Comparison of ENCODE assay signal across 17 mouse cellular contexts in the genomic region with DNA sequence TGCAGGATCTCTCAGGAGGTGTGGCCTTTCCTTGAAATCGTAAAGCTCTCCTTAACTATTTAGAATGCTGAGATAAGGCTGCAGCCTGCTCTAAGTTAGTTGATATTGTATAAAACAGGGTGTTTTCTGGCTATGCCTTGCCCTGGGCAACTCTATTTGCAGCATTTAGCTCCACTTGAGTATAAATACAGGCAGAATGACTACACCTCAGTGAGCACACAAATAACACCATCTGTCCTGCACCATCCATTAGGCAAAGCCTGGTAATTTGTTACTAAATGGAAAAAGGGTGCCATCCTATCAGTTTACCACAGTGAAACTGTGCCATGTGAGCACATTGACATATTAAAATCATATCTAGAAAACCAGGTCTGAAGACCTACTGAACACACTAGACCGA.
A peak's percentile ranks its signal among the peaks of the same experiment; 100 is the strongest.
DNase-seq lines count a peak whose midpoint lies in the region; ATAC-seq lines count a peak whose summit lies in the region.
"Had no signal": no experiment of that assay in that cellular context is flagged by ENCODE, and none has a peak within 500 bp of the region (broad histone marks: within the 10 kb centered on the region; RNA-seq: fewer than 3 reads in every experiment).

No protein-coding gene starts in this region.

- H3K27ac ChIP-seq in neural tube, embryonic 14.5 days (ENCODE audit: low read depth, low read length), result no peak overlapping the region
- no peak overlapping the region for H3K27ac ChIP-seq in neural tube, embryonic 15.5 days (replicated peaks)
- no peak overlapping the region for H3K27ac ChIP-seq in intestine, embryonic 16.5 days (ENCODE audit: low read length)
- H3K27ac ChIP-seq: forebrain, embryonic 13.5 days; heart, adult 2 months; hindbrain, embryonic 12.5 days; hindbrain, postnatal 0 days had no signal

- peak; percentile 72 for DNase-seq in cerebellum, adult 11-12 months
- DNase-seq in cerebellum, adult 9-10 months, result peak; percentile 90
- peak; percentile 31 to 60 for DNase-seq in cerebellum, postnatal 36 days
- DNase-seq in heart, adult 8-10 months (ENCODE audit: low spot score), result no peak
- no peak for DNase-seq in right cerebral cortex, adult 18-20 months
- DNase-seq: adrenal gland, postnatal 10 days; forebrain, postnatal 0 days; gastrocnemius, postnatal 14 days; heart, adult 2 months; kidney, adult 8-10 months had no signal

- H3K36me3 ChIP-seq in neural tube, embryonic 14.5 days (ENCODE audit: control insufficient read depth, insufficient read depth, low read length), result no peaks in the 10 kb centered on the region
- H3K36me3 ChIP-seq in neural tube, embryonic 15.5 days, result no peaks in the 10 kb centered on the region
- H3K36me3 ChIP-seq in intestine, embryonic 16.5 days (ENCODE audit: control insufficient read depth, insufficient read depth, low read length), result no peaks in the 10 kb centered on the region
- H3K36me3 ChIP-seq: heart, embryonic 12.5 days; hindbrain, embryonic 12.5 days had no signal

- 76% methylated on average over 2 of the region's 2 CpGs for WGBS in neural tube, embryonic 14.5 days
- WGBS in neural tube, embryonic 15.5 days, result 67% methylated on average over 2 of the region's 2 CpGs
- 58% methylated on average over 2 of the region's 2 CpGs for WGBS in intestine, embryonic 16.5 days

- no peaks in the 10 kb centered on the region for H3K4me1 ChIP-seq in neural tube, embryonic 14.5 days (ENCODE audit: control insufficient read depth, insufficient read depth, low read length)
- no peaks in the 10 kb centered on the region for H3K4me1 ChIP-seq in neural tube, embryonic 15.5 days
- no peaks in the 10 kb centered on the region for H3K4me1 ChIP-seq in intestine, embryonic 16.5 days (ENCODE audit: control insufficient read depth, insufficient read depth, low read length)
- H3K4me1 ChIP-seq: forebrain, embryonic 13.5 days; hindbrain, embryonic 12.5 days had no signal

- H3K9me3 ChIP-seq in neural tube, embryonic 14.5 days (ENCODE audit: control insufficient read depth, low read length), result no peaks in the 10 kb centered on the region
- H3K9me3 ChIP-seq in neural tube, embryonic 15.5 days (replicated peaks), result no peaks in the 10 kb centered on the region
- no peaks in the 10 kb centered on the region for H3K9me3 ChIP-seq in intestine, embryonic 16.5 days (ENCODE audit: control insufficient read depth, low read length)
- H3K9me3 ChIP-seq: forebrain, embryonic 13.5 days; hindbrain, embryonic 12.5 days had no signal

- H3K9ac ChIP-seq in neural tube, embryonic 14.5 days (replicated peaks; ENCODE audit: low read depth, low read length), result no peak overlapping the region
- no peak overlapping the region for H3K9ac ChIP-seq in neural tube, embryonic 15.5 days (replicated peaks)
- no peak overlapping the region for H3K9ac ChIP-seq in intestine, embryonic 16.5 days (ENCODE audit: low read depth, low read length)
- H3K9ac ChIP-seq: forebrain, embryonic 13.5 days; forebrain, postnatal 0 days; heart, embryonic 12.5 days; hindbrain, embryonic 12.5 days had no signal

- ATAC-seq in neural tube, embryonic 14.5 days (ENCODE audit: low read depth), result peak; percentile 56; the same call in 1 of the 2 replicates
- ATAC-seq in neural tube, embryonic 15.5 days (ENCODE audit: low FRiP score), result no peak
- no peak for ATAC-seq in intestine, embryonic 16.5 days
- ATAC-seq: forebrain, embryonic 13.5 days; forebrain, postnatal 0 days; hindbrain, postnatal 0 days had no signal

- no peak overlapping the region for H3K4me3 ChIP-seq in neural tube, embryonic 14.5 days (ENCODE audit: low read depth, low read length)
- H3K4me3 ChIP-seq in neural tube, embryonic 15.5 days (replicated peaks), result no peak overlapping the region
- H3K4me3 ChIP-seq in intestine, embryonic 16.5 days (ENCODE audit: low read length), result no peak overlapping the region
- H3K4me3 ChIP-seq: forebrain, embryonic 13.5 days; heart, adult 2 months; heart, embryonic 12.5 days; hindbrain, embryonic 12.5 days had no signal

- H3K27me3 ChIP-seq in neural tube, embryonic 14.5 days (ENCODE audit: control insufficient read depth, insufficient read depth, low read length), result no peaks in the 10 kb centered on the region
- H3K27me3 ChIP-seq in neural tube, embryonic 15.5 days (replicated peaks), result no peaks in the 10 kb centered on the region
- no peaks in the 10 kb centered on the region for H3K27me3 ChIP-seq in intestine, embryonic 16.5 days (replicated peaks; ENCODE audit: control insufficient read depth, insufficient read depth, low read length)
- H3K27me3 ChIP-seq: forebrain, embryonic 13.5 days; hindbrain, embryonic 12.5 days had no signal

- H3K4me2 ChIP-seq in neural tube, embryonic 14.5 days (ENCODE audit: low read depth, low read length), result no peak overlapping the region
- no peak overlapping the region for H3K4me2 ChIP-seq in neural tube, embryonic 15.5 days
- no peak overlapping the region for H3K4me2 ChIP-seq in intestine, embryonic 16.5 days (ENCODE audit: low read depth, low read length)
- H3K4me2 ChIP-seq: forebrain, embryonic 13.5 days; heart, embryonic 12.5 days; hindbrain, embryonic 12.5 days had no signal

Comparison
In these comparisons a context has a peak if more than half of its experiments do, and no peak if none do; other contexts are left out.
1. DNase-seq: peak in cerebellum, adult 11-12 months (single experiment), cerebellum, adult 9-10 months (single experiment) and cerebellum, postnatal 36 days (2 of 2); none in heart, adult 8-10 months (single experiment) and right cerebral cortex, adult 18-20 months (single experiment).